ENCODE assay signal across 8 mouse cellular contexts in genomic region chrX:157598186-157598996, GRCm38 (mm10). TPM values are rescaled to one million over a fixed set of nuclear protein-coding genes. Genes with fewer than 3 reads are reported as not detected.
A peak's percentile ranks its signal among the peaks of the same experiment; 100 is the strongest.
DNase-seq lines count a peak whose midpoint lies in the region; ATAC-seq and TF ChIP-seq lines count a peak whose summit lies in the region.

Gene Mbtps2 (minus strand): TSS chrX:157598715.

- peak within 1 kb of the TSS; percentile 81 for H3K9ac ChIP-seq in heart, embryonic 12.5 days
- H3K9ac ChIP-seq in kidney, postnatal 0 days (ENCODE audit: low read depth, low read length) = peak within 1 kb of the TSS; percentile 84
- peak within 1 kb of the TSS; percentile 64 for H3K9ac ChIP-seq in liver, embryonic 16.5 days (ENCODE audit: low read depth, low read length)
- peak within 1 kb of the TSS; percentile 74 for H3K9ac ChIP-seq in neural tube, embryonic 12.5 days
- peak within 1 kb of the TSS; percentile 79 for H3K9ac ChIP-seq in stomach, postnatal 0 days (ENCODE audit: low read length)

- H3K4me2 ChIP-seq in heart, embryonic 12.5 days = peak within 1 kb of the TSS; percentile 64
- peak within 1 kb of the TSS; percentile 52 for H3K4me2 ChIP-seq in kidney, postnatal 0 days (ENCODE audit: low read length)
- peak within 1 kb of the TSS; percentile 58 for H3K4me2 ChIP-seq in liver, embryonic 16.5 days (ENCODE audit: low read depth, low read length)
- H3K4me2 ChIP-seq in neural tube, embryonic 12.5 days (replicated peaks) = peak within 1 kb of the TSS; percentile 56
- H3K4me2 ChIP-seq in stomach, postnatal 0 days (replicated peaks; ENCODE audit: low read depth) = peak within 1 kb of the TSS; percentile 49

- TF ChIP-seq EP300 in stomach, postnatal 0 days (optimal IDR thresholded peaks at IDR 0.05) = no peak

- no peaks in the 10 kb centered on the region for H3K9me3 ChIP-seq in heart, embryonic 12.5 days (replicated peaks)
- H3K9me3 ChIP-seq in kidney, postnatal 0 days (replicated peaks; ENCODE audit: low read length) = no peaks in the 10 kb centered on the region
- no peaks in the 10 kb centered on the region for H3K9me3 ChIP-seq in liver, embryonic 16.5 days (replicated peaks; ENCODE audit: control insufficient read depth, low read length)
- no peaks in the 10 kb centered on the region for H3K9me3 ChIP-seq in neural tube, embryonic 12.5 days
- no peaks in the 10 kb centered on the region for H3K9me3 ChIP-seq in stomach, postnatal 0 days (ENCODE audit: control insufficient read depth, low read length)

- DNase-seq in A20 (ENCODE audit: low read depth, low spot score) = peak; percentile 86
- DNase-seq in adrenal gland, postnatal 36 days = peak; percentile 67 to 69
- DNase-seq in kidney, postnatal 0 days (ENCODE audit: low spot score) = peak; percentile 76
- DNase-seq in stomach, postnatal 0 days (ENCODE audit: low spot score) = peak; percentile 73

- peak; percentile 86 for ATAC-seq in heart, embryonic 12.5 days (ENCODE audit: insufficient number of reproducible peaks, low FRiP score)
- peak; percentile 92 for ATAC-seq in kidney, postnatal 0 days (replicated peaks; ENCODE audit: low FRiP score, low read depth)
- peak; percentile 83 for ATAC-seq in liver, embryonic 16.5 days (ENCODE audit: low read depth)
- peak; percentile 83 for ATAC-seq in neural tube, embryonic 12.5 days (ENCODE audit: low FRiP score, low read depth)
- peak; percentile 92 for ATAC-seq in stomach, postnatal 0 days (ENCODE audit: low FRiP score, low TSS enrichment)

- peak; percentile 44 for TF ChIP-seq POLR2A in embryonic fibroblast, embryonic 13.5 days (IDR thresholded peaks at IDR 0.05; ENCODE audit: low read depth, low read length)

- H3K27ac ChIP-seq in embryonic fibroblast, embryonic 13.5 days (ENCODE audit: insufficient read depth, low read length) = peak within 1 kb of the TSS; percentile 90
- H3K27ac ChIP-seq in heart, embryonic 12.5 days (ENCODE audit: poor library complexity, severe bottlenecking) = peak within 1 kb of the TSS; percentile 86
- H3K27ac ChIP-seq in kidney, postnatal 0 days = peak within 1 kb of the TSS; percentile 94
- H3K27ac ChIP-seq in liver, embryonic 16.5 days (ENCODE audit: low read length) = peak within 1 kb of the TSS; percentile 73
- H3K27ac ChIP-seq in neural tube, embryonic 12.5 days = peak within 1 kb of the TSS; percentile 80
- H3K27ac ChIP-seq in stomach, postnatal 0 days (replicated peaks) = peak within 1 kb of the TSS; percentile 94

- no peak for TF ChIP-seq CTCF in embryonic fibroblast, embryonic 13.5 days (IDR thresholded peaks at IDR 0.05; ENCODE audit: borderline replicate concordance, insufficient read depth, low read length)
- no peak for TF ChIP-seq CTCF in kidney, postnatal 0 days (IDR thresholded peaks at IDR 0.05; ENCODE audit: low read depth)
- no peak for TF ChIP-seq CTCF in stomach, postnatal 0 days (IDR thresholded peaks at IDR 0.05; ENCODE audit: low read depth)

- H3K36me3 ChIP-seq in heart, embryonic 12.5 days = no peaks in the 10 kb centered on the region
- no peaks in the 10 kb centered on the region for H3K36me3 ChIP-seq in kidney, postnatal 0 days (ENCODE audit: insufficient read depth, low read length)
- H3K36me3 ChIP-seq in liver, embryonic 16.5 days (ENCODE audit: control insufficient read depth, insufficient read depth) = no peaks in the 10 kb centered on the region
- no peaks in the 10 kb centered on the region for H3K36me3 ChIP-seq in neural tube, embryonic 12.5 days
- H3K36me3 ChIP-seq in stomach, postnatal 0 days (ENCODE audit: control insufficient read depth, insufficient read depth, low read length) = no peaks in the 10 kb centered on the region

- peak within 1 kb of the TSS; percentile 78 for H3K4me3 ChIP-seq in embryonic fibroblast, embryonic 13.5 days (ENCODE audit: insufficient read depth, low read length)
- H3K4me3 ChIP-seq in heart, embryonic 12.5 days = peak within 1 kb of the TSS; percentile 68
- H3K4me3 ChIP-seq in kidney, postnatal 0 days (replicated peaks; ENCODE audit: low read depth, low read length) = peak within 1 kb of the TSS; percentile 63
- H3K4me3 ChIP-seq in liver, embryonic 16.5 days (ENCODE audit: low read depth, low read length) = peak within 1 kb of the TSS; percentile 68
- peak within 1 kb of the TSS; percentile 50 for H3K4me3 ChIP-seq in neural tube, embryonic 12.5 days
- H3K4me3 ChIP-seq in stomach, postnatal 0 days (ENCODE audit: low read depth, low read length) = peak within 1 kb of the TSS; percentile 59

- WGBS in heart, embryonic 12.5 days = 11% methylated on average over 57 of the region's 74 CpGs
- WGBS in kidney, postnatal 0 days = 24% methylated on average over 71 of the region's 74 CpGs
- WGBS in liver, embryonic 16.5 days (ENCODE audit: insufficient replicate concordance) = 17% methylated on average over 68 of the region's 74 CpGs
- 14% methylated on average over 61 of the region's 74 CpGs for WGBS in neural tube, embryonic 12.5 days
- WGBS in stomach, postnatal 0 days = 16% methylated on average over 34 of the region's 74 CpGs

- peaks cover 4% of the 10 kb centered on the region; the same call in 1 of the 2 replicates for H3K4me1 ChIP-seq in embryonic fibroblast, embryonic 13.5 days (ENCODE audit: control insufficient read depth, insufficient read depth, low read length)
- peaks cover 6% of the 10 kb centered on the region for H3K4me1 ChIP-seq in heart, embryonic 12.5 days (replicated peaks)
- no peaks in the 10 kb centered on the region for H3K4me1 ChIP-seq in kidney, postnatal 0 days (replicated peaks; ENCODE audit: insufficient read depth, low read length)
- no peaks in the 10 kb centered on the region; the same call in 1 of the 2 replicates for H3K4me1 ChIP-seq in liver, embryonic 16.5 days (ENCODE audit: control insufficient read depth, low read depth, low read length)
- H3K4me1 ChIP-seq in neural tube, embryonic 12.5 days = no peaks in the 10 kb centered on the region
- no peaks in the 10 kb centered on the region for H3K4me1 ChIP-seq in stomach, postnatal 0 days (replicated peaks; ENCODE audit: control insufficient read depth, insufficient read depth)

- H3K27me3 ChIP-seq in heart, embryonic 12.5 days (replicated peaks) = no peaks in the 10 kb centered on the region
- H3K27me3 ChIP-seq in kidney, postnatal 0 days (ENCODE audit: insufficient read depth, low read length) = no peaks in the 10 kb centered on the region
- H3K27me3 ChIP-seq in liver, embryonic 16.5 days (ENCODE audit: control insufficient read depth, insufficient read depth, low read depth, low read length) = no peaks in the 10 kb centered on the region
- H3K27me3 ChIP-seq in neural tube, embryonic 12.5 days (replicated peaks) = no peaks in the 10 kb centered on the region
- no peaks in the 10 kb centered on the region for H3K27me3 ChIP-seq in stomach, postnatal 0 days (ENCODE audit: control insufficient read depth, insufficient read depth, low read length)

RNA-seq across cellular contexts. Expression of gene Mbtps2, which starts in this region (rescaled TPM):
- total RNA-seq in adrenal gland, postnatal 36 days (2021) = 10 to 100 TPM; 22.7 to 26.8 TPM
- 38.9 and 41.3 TPM in 2 replicates for polyA plus RNA-seq in embryonic fibroblast, embryonic 13.5 days (2011; ENCODE audit: insufficient read length, low read depth, missing spikeins)
- polyA plus RNA-seq in heart, embryonic 12.5 days (2016; fragmentation: Nextera tagmentation; extraction: Ambion mirVana) = 19.4 and 20.3 TPM in 2 replicates
- polyA plus RNA-seq in kidney, postnatal 0 days (2015; fragmentation: Nextera tagmentation; extraction: Ambion mirVana) = 14.2 and 16.8 TPM in 2 replicates
- polyA plus RNA-seq in liver, embryonic 16.5 days (2015; fragmentation: Nextera tagmentation; extraction: Ambion mirVana) = 4.1 and 4.3 TPM in 2 replicates
- 28.5 and 29.5 TPM in 2 replicates for polyA plus RNA-seq in neural tube, embryonic 12.5 days (2016; fragmentation: Nextera tagmentation; extraction: Ambion mirVana)
- 8.3 and 9.0 TPM in 2 replicates for polyA plus RNA-seq in stomach, postnatal 0 days (2015; fragmentation: Nextera tagmentation; extraction: Ambion mirVana)

Comparison
In these comparisons a context has a peak if more than half of its experiments do, and no peak if none do; other contexts are left out.
1. Peak in every context shown above with its lines: DNase-seq, ATAC-seq, H3K4me3 ChIP-seq and H3K27ac ChIP-seq.